Mouse (Mus musculus): Measurements from ENCODE around the gene Glmp.
"Not testable (repeated sequence)": the region's sequence is repeated elsewhere in the genome, so short reads cannot be mapped to it uniquely, and the experiment has no call there.

The Glmp gene

GRCm38 (mm10) chr3:88378599-88378998 lies 53.8 kb downstream of the Glmp start, which contains the start of gene Bglap2:
Bglap2 (minus strand) TSS chr3:88378699.
- not testable (repeated sequence) for DNase-seq

Data from kidney, adult 18-20 months (tissue).